Mouse (Mus musculus): ENCODE data around the gene Camta2.

DNA sequence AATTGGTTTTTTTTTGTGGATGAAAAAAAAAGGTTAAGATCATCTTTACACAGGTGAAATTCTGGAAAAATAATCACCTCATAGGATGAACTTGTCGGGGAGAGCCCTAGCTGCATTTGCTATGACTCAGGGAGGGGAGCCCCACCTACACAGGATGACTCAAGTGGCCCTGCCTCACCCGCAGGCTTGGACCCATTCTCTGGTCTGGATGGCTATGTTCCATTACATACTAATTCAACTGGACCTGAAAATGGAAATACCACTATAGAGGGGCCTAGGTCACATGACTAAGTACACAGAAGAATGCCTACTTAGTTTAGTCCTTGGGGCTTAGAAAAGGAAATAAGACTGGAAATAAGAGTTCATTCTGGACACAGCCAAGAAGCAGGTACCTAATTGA lies 36.5 kb downstream of the Camta2 start:
- TF ChIP-seq TAL1 (IDR thresholded peaks at IDR 0.05; ENCODE audit: low read length): no peak
- no peak for TF ChIP-seq GATA1 (IDR thresholded peaks at IDR 0.05; ENCODE audit: low read length)

Data from erythroblast, embryonic 14.5 days (primary cell).